Mouse (Mus musculus) bone marrow, adult 2 months (tissue): ENCODE data around the gene Setd1a. TPM values are rescaled to one million over a fixed set of nuclear protein-coding genes. Genes with fewer than 3 reads are reported as not detected.

Source experiments
- H3K27ac ChIP-seq: fragments of 200-500 bp; 2 replicates; pipeline ENCODE4 v1.5.1; 2012; ENCODE audit warnings: low read depth, mild to moderate bottlenecking, control low read depth, inconsistent platforms, low read length; ENCODE audit not compliant: control insufficient read depth, poor library complexity, insufficient read depth
- H3K4me1 ChIP-seq: fragments of 200-500 bp; 2 replicates; pipeline ENCODE4 v1.6.1; 2011; ENCODE audit warnings: low read length; ENCODE audit not compliant: control insufficient read depth, insufficient read depth
- H3K4me3 ChIP-seq: fragments of 200-500 bp; replicated peaks from 2 replicates; pipeline ENCODE3; 2011; ENCODE audit warnings: mild to moderate bottlenecking, low read depth, low read length, control low read depth; ENCODE audit not compliant: control insufficient read depth
- CTCF ChIP-seq: fragments of 200-500 bp; IDR thresholded peaks from 2 replicates; pipeline ENCODE4 v1.5.1; 2011; ENCODE audit warnings: low read length, control low read depth; ENCODE audit not compliant: control insufficient read depth, insufficient read depth
- POLR2A ChIP-seq: fragments of 200-500 bp; IDR thresholded peaks from 2 replicates; pipeline ENCODE4 v1.6.1; 2011; ENCODE audit warnings: low read depth, mild to moderate bottlenecking, control low read depth, low read length, borderline replicate concordance; ENCODE audit not compliant: control insufficient read depth
- WGBS: fragments of 180-500 bp; shearing (Covaris S2); methylation state at CpG from one replicate; pipeline ENCODE4 v1.1.7; 2018; 5-methylcytosine and 5-hydroxymethylcytosine counted together
- polyA plus RNA-seq: library from polyadenylated mRNA; stranded (reverse); fragments of >200 nt; gene quantifications from 2 replicates; pipeline ENCODE4 v1.2.4, GENCODE M21; 2011; ENCODE audit warnings: low replicate concordance; ENCODE audit not compliant: missing spikeins, insufficient read depth, insufficient read length

Gene Setd1a
- polyA plus RNA-seq, 1 experiment = 36.3 TPM

DNA sequence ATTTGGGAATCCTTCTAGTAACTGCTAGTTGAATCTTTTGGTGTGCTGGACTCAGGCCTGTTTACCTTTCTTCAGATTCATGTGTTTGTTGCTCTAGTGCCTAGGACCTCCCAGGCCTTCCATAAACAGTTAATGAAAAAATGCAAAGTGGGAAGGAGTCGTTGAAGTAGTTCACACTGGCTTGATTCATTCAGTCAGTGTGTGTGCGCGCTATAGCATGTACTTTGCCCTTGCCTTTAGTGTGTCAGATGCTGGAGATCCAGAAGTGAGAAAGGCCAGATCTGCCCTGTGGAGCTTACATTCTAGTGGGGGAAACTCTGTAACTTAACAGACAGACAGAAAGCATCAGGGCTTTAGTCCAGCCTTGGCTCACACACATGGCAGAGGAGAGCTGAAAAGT is 16.0 kb upstream of the Setd1a start:
- peaks cover 1% of the 10 kb centered on the region; the same call in 1 of the 2 replicates for H3K4me1 ChIP-seq
- TF ChIP-seq CTCF (no peak), POLR2A (no peak)
- H3K4me3 ChIP-seq = no peak overlapping the region
- WGBS = 85% methylated on average over 3 of the region's 3 CpGs
- H3K27ac ChIP-seq = no peak overlapping the region

DNA sequence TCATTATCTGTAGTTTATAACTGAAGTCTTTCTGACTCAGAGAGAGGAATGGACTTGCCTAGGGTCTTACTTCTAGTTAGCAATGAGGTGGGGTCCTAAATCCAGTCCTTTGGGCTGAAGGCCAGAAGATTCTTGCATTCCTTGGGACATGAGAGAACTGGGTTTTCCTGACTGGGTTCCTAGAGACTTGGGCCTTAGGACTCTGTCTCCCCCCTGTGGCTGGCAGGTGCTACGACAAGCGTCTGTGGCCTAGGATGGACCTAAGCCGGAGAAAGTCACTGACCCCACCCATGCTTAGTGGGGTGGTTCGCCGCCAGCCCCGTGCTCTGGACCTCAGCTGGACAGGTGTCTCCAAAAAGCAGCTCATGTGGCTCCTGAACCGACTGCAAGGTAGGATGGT is 15.4 kb upstream of the Setd1a start:
- TF ChIP-seq CTCF (peak; percentile 97), POLR2A (no peak)
- WGBS = 14% methylated on average over 7 of the region's 7 CpGs

DNA sequence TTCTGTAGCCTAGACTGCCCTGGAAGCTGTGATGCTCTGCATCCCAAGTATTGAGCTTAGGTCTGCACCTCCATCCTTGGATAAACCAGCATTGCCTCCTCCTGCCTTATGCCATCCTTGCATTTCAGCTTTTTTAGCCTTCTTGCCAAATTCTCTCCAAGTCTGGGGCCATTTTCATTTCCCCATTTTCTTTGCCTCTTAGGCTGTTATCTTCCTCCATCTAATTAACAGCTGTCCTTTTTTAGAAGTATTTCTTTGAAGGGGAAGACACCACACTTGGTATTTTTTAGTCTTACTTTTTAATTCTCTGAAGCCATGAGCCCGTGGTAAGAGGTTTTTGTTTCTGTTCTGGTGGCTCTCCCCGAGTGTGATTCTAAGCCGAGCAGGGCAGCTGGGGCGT is 12.8 kb upstream of the Setd1a start:
- H3K4me3 ChIP-seq = no peak overlapping the region
- TF ChIP-seq POLR2A (no peak), CTCF (no peak)
- H3K4me1 ChIP-seq = peaks cover 3% of the 10 kb centered on the region; the same call in 1 of the 2 replicates
- H3K27ac ChIP-seq = no peak overlapping the region; the same call in none of the 2 replicates
- 48% methylated on average over 4 of the region's 4 CpGs for WGBS

More for the DNA sequence above, 15.4 kb upstream of the Setd1a start:
- Histone ChIP-seq H3K4me3 (no peak overlapping the region), H3K4me1 (peaks cover 1% of the 10 kb centered on the region; the same call in 1 of the 2 replicates), H3K27ac (no peak overlapping the region)

DNA sequence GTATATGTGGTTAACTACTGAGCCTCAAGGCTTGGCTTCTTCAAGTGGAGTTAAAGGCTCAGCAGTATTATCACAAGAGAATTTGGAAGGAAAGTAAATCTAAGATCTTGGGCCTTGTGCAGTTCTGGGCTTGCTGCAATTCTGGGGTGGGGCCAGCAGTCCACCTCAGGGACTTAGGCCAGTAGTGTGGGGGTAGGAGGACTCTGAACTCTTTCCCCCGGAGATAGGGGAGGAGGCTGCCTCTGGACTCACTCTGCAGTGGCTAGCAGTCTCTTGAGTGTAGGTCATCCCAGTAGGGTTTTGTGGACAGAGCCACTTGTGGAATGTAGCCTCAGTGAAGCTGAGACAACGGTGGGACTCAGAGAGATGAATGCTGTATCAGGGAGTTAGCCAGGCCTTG is 10.7 kb upstream of the Setd1a start:
- Histone ChIP-seq H3K4me1 (peaks cover 3% of the 10 kb centered on the region; the same call in 1 of the 2 replicates), H3K27ac (no peak overlapping the region), H3K4me3 (no peak overlapping the region)
- 86% methylated on average over 2 of the region's 2 CpGs for WGBS
- TF ChIP-seq CTCF (no peak), POLR2A (no peak)

DNA sequence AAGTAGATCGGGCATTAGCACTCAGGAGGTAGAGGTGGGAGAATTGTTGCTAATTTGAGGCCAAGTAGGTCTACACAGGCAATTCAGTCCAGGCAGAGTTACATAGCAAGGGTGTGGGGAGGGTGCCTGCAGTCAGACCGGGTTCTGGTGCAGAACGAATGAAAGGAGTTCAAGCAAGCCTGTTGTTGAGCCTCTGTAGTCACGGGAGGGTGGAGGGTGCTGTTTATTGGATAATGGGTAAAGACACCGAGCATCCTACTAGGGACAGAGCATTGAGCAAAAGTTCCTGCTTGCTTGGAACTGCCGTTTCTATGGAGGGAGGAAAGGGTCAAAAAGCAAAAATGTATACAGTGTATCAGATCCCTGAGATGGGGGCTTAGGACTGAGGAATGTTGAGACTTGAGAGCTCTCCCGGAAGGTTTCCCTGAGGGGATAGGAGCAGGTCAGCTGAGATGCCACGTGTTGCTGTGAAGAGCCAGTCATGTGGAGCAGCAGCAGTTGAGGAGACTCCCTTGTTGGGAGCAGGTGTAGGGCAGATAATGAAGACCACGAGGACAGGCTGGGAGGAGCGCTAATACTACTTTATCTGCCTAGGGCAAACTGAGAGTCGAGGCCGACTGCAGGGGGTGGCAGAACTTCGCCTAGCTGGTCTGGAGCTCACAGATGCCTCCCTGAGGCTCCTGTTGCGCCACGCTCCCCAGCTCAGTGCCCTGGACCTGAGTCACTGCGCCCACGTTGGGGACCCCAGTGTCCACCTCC is 9.4 kb upstream of the Setd1a start:
- 62% methylated on average over 17 of the region's 17 CpGs for WGBS
- H3K27ac ChIP-seq = peak overlapping the region; percentile 88
- H3K4me1 ChIP-seq = peaks cover 3% of the 10 kb centered on the region; the same call in 1 of the 2 replicates
- peak; percentile 85 for TF ChIP-seq POLR2A
- no peak for TF ChIP-seq CTCF
- H3K4me3 ChIP-seq = peak overlapping the region; percentile 56

- Histone ChIP-seq H3K4me1 (peaks cover 3% of the 10 kb centered on the region; the same call in 1 of the 2 replicates), H3K4me3 (peak overlapping the region; percentile 56), H3K27ac (peak overlapping the region; percentile 88)
- TF ChIP-seq POLR2A (no peak), CTCF (no peak)
- whole genome bisulfite sequencing = 81% methylated on average over 19 of the region's 19 CpGs
These were observed 8.7 kb upstream of the Setd1a start for GRCm38 (mm10) chr7:127767671-127768345.

DNA sequence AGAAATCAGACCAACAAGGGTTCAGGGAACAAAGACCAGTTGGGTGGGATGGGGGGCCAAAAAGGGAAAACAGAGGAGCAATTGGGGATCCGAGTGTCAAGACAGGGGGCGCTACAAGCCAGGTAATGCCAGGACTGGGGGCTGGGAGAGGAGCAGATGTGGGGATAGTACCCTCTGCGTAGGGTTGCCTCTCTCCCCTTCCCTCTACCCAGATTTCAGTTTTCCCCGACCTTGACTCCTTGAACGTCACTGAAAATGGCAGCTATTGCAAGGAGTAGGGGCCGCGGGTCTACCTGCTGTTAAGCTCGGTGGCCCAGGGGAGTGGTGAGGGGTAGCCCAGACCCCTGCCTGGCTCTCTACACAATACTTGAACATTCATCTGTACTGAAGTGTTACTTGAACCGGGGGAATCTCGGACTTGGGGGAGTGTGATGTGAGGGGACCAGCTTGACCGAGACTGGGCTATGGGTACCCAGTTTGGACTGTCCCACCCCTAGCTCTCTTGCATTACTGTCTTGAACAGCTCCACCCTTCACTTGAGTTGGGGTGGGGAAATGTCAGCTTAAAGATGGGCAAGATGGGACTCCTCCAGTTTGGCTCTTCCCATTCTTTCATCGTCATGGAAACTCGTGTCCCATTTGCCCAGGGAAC is 8.0 kb upstream of the Setd1a start:
- TF ChIP-seq POLR2A = no peak
- TF ChIP-seq CTCF = 0 out of 2 replicates have a peak, but pooled peaks have one; percentile 11
- H3K27ac ChIP-seq = no peak overlapping the region

GRCm38 (mm10) chr7:127768997-127769593 is 7.4 kb upstream of the Setd1a start:
- Histone ChIP-seq H3K4me3 (peak overlapping the region; percentile 81), H3K27ac (peak overlapping the region; percentile 88), H3K4me1 (peaks cover 2% of the 10 kb centered on the region; the same call in 1 of the 2 replicates)
- no peak for TF ChIP-seq CTCF
- TF ChIP-seq POLR2A = no peak
- 2% methylated on average over 16 of the region's 16 CpGs for WGBS

More for the DNA sequence above, 8.0 kb upstream of the Setd1a start:
- no peak overlapping the region for H3K4me3 ChIP-seq
- peaks cover 3% of the 10 kb centered on the region; the same call in 1 of the 2 replicates for H3K4me1 ChIP-seq
- 61% methylated on average over 13 of the region's 13 CpGs for WGBS
